Mouse (Mus musculus): ENCODE measurements around the gene Idua. TPM values are rescaled to one million over a fixed set of nuclear protein-coding genes. Genes with fewer than 3 reads are reported as not detected.

Gene Idua
- polyA plus RNA-seq, 1 experiment from 2014 or later, result 14.3 TPM

DNA sequence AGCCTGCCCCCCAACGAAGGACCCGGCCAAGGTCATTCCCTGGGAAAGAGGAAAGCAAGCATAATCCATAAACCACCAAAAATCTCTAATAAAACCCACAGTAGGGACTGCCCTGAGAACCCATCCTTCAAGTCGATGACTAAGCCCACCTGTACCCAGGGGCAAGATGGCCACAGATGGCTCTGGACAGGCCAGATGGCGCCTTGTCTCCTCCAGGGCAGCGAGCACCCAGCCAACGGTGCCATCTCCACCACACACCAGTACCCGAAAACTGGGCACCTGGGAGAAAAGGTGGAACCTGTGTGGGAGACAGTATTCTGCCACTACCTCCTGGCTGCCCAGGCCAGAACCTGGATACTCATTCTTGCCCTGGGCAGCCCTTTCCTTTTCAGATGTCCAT, 9.8 kb upstream of the Idua start:
- H3K4me2 ChIP-seq (ENCODE audit: low read depth, severe bottlenecking), result no peak overlapping the region
- ATAC-seq (ENCODE audit: insufficient number of reproducible peaks, low FRiP score, low TSS enrichment, low read depth) (no peak), DNase-seq (ENCODE audit: low spot score) (no peak)
- H3K36me3 ChIP-seq (ENCODE audit: control insufficient read depth, insufficient read depth, low read length), result peaks cover 7% of the 10 kb centered on the region; the same call in 1 of the 2 replicates
- no peaks in the 10 kb centered on the region for H3K4me1 ChIP-seq (ENCODE audit: control insufficient read depth, insufficient read depth, low read length)
- no peaks in the 10 kb centered on the region for H3K27me3 ChIP-seq (ENCODE audit: control insufficient read depth, insufficient read depth, low read length)
- no peaks in the 10 kb centered on the region for H3K9me3 ChIP-seq (ENCODE audit: control insufficient read depth, low read length)
- no peak overlapping the region for H3K9ac ChIP-seq (ENCODE audit: low read length)
- 91% methylated on average over 7 of the region's 7 CpGs for WGBS
- no peak overlapping the region for H3K4me3 ChIP-seq (ENCODE audit: low read depth, low read length)
- no peak overlapping the region for H3K27ac ChIP-seq (replicated peaks; ENCODE audit: low read depth, low read length)

DNA sequence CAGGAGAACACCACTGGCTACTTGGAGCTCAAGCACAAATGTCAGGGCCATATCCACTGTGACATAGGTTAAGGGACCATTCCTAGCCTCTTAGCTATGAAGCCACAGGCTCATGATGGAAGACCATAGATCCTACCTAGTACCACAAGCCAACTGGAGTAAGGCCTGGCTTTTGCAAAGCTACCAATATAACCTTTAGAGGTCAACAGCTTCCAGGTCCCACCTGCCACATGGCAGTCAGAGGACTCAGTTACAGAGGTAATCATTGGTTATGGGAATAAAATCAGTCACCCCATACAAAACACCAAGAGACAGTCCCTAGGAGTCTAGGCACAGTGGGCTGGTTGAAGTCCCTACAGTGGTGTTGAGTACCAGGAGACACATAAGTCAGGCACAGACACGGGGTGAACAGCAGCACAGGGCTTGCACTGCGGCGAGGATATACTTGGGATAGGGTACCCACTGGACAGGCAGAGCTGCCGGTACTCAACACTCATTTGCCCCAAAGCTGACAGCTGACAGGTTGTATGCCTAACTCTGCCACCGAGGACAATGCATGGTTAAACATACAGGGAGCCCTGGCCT, 8.9 kb upstream of the Idua start:
- Histone ChIP-seq H3K36me3 (ENCODE audit: control insufficient read depth, insufficient read depth, low read length) (peaks cover 7% of the 10 kb centered on the region; the same call in 1 of the 2 replicates), H3K4me3 (ENCODE audit: low read depth, low read length) (no peak overlapping the region), H3K9ac (ENCODE audit: low read length) (no peak overlapping the region), H3K4me2 (ENCODE audit: low read depth, severe bottlenecking) (no peak overlapping the region), H3K4me1 (ENCODE audit: control insufficient read depth, insufficient read depth, low read length) (no peaks in the 10 kb centered on the region), H3K9me3 (ENCODE audit: control insufficient read depth, low read length) (no peaks in the 10 kb centered on the region), H3K27ac (replicated peaks; ENCODE audit: low read depth, low read length) (no peak overlapping the region), H3K27me3 (ENCODE audit: control insufficient read depth, insufficient read depth, low read length) (no peaks in the 10 kb centered on the region)
- ATAC-seq (ENCODE audit: insufficient number of reproducible peaks, low FRiP score, low TSS enrichment, low read depth) (no peak), DNase-seq (ENCODE audit: low spot score) (no peak)
- 91% methylated on average over 5 of the region's 5 CpGs for WGBS

DNA sequence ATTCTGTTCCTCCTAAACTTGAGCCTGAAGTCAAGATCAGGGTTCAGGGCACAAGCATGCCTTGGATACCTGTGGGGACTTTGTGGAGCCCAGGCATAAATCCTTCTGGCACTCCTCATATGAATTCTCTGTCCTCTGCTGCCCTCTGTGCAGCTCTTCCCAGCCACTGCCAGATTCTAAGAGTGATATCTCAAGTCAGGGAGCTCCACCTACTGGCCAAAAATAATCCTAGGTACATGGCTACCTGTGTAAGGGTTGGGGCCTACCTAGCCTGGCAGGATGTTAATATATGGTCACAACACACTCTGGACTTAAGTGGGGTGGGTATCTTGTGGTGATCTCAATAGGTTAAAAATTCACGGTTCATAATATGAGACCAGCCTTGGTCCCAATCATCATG, 8.3 kb upstream of the Idua start:
- ATAC-seq (ENCODE audit: insufficient number of reproducible peaks, low FRiP score, low TSS enrichment, low read depth) (peak; percentile 48; the same call in 1 of the 2 replicates), DNase-seq (ENCODE audit: low spot score) (peak; percentile 61)
- whole genome bisulfite sequencing, result 63% methylated on average over 1 of the region's 1 CpGs
- H3K4me2 ChIP-seq (ENCODE audit: low read depth, severe bottlenecking), result no peak overlapping the region
- H3K27ac ChIP-seq (replicated peaks; ENCODE audit: low read depth, low read length), result no peak overlapping the region
- H3K9me3 ChIP-seq (ENCODE audit: control insufficient read depth, low read length), result no peaks in the 10 kb centered on the region
- no peak overlapping the region for H3K9ac ChIP-seq (ENCODE audit: low read length)
- peaks cover 7% of the 10 kb centered on the region; the same call in 1 of the 2 replicates for H3K36me3 ChIP-seq (ENCODE audit: control insufficient read depth, insufficient read depth, low read length)
- H3K4me3 ChIP-seq (ENCODE audit: low read depth, low read length), result no peak overlapping the region
- H3K27me3 ChIP-seq (ENCODE audit: control insufficient read depth, insufficient read depth, low read length), result no peaks in the 10 kb centered on the region
- no peaks in the 10 kb centered on the region for H3K4me1 ChIP-seq (ENCODE audit: control insufficient read depth, insufficient read depth, low read length)

DNA sequence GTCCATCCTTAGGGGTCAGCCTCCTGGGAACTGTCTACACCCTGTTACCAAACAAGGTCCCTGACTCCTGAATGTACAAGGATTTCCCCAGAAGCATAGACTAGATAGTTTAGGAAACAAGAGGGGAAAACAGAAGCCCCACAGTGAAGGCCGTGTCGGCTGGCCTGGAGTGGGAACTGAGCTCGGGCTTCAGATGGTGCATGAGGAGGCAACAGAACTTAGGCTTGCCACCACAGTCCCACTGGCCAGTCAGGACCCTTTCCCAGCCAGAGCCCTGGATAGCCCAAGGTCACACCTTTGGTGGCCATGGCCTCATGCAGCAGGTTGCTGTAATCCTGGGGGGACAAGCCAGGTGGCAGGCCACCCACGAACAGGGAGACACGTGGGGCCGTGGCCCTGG, 6.8 kb upstream of the Idua start:
- 86% methylated on average over 6 of the region's 6 CpGs for WGBS
- no peak overlapping the region for H3K4me3 ChIP-seq (ENCODE audit: low read depth, low read length)
- ATAC-seq (ENCODE audit: insufficient number of reproducible peaks, low FRiP score, low TSS enrichment, low read depth) (no peak), DNase-seq (ENCODE audit: low spot score) (no peak)
- H3K27me3 ChIP-seq (ENCODE audit: control insufficient read depth, insufficient read depth, low read length), result no peaks in the 10 kb centered on the region
- H3K4me2 ChIP-seq (ENCODE audit: low read depth, severe bottlenecking), result no peak overlapping the region
- no peak overlapping the region for H3K27ac ChIP-seq (replicated peaks; ENCODE audit: low read depth, low read length)
- no peaks in the 10 kb centered on the region for H3K9me3 ChIP-seq (ENCODE audit: control insufficient read depth, low read length)
- no peak overlapping the region for H3K9ac ChIP-seq (ENCODE audit: low read length)
- peaks cover 5% of the 10 kb centered on the region; the same call in 1 of the 2 replicates for H3K36me3 ChIP-seq (ENCODE audit: control insufficient read depth, insufficient read depth, low read length)
- no peaks in the 10 kb centered on the region for H3K4me1 ChIP-seq (ENCODE audit: control insufficient read depth, insufficient read depth, low read length)

DNA sequence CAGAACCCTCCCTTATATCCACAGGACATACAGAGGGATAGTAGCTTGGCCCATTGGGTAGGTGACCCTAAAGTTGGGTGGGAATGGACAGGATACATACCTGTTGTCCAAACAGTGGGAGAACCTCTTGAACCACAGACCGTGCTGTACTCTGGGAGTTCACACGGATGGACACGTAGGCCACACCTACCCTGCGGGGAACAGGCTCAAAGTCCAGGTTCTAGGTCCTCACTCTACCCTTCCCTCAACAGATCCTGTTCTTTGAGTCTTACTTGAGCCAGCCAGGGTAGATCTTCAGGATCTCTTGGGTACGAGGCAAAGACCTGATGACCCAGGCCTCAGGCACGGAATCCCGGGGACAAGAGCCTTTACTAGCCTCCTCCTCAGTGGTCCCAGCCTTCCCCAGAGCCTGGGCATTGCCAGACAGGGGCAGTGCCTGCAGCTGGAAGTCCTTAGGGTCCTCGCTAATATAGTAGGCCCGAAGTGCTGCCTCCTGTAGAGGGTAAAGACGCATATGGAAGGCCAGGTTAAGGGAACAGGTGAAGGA, 5.6 kb upstream of the Idua start:
- Histone ChIP-seq H3K27me3 (ENCODE audit: control insufficient read depth, insufficient read depth, low read length) (no peaks in the 10 kb centered on the region), H3K4me1 (ENCODE audit: control insufficient read depth, insufficient read depth, low read length) (peaks cover under 1% of the 10 kb centered on the region; the same call in 1 of the 2 replicates), H3K36me3 (ENCODE audit: control insufficient read depth, insufficient read depth, low read length) (peaks cover 5% of the 10 kb centered on the region; the same call in 1 of the 2 replicates), H3K9ac (ENCODE audit: low read length) (no peak overlapping the region), H3K27ac (replicated peaks; ENCODE audit: low read depth, low read length) (no peak overlapping the region), H3K4me3 (ENCODE audit: low read depth, low read length) (no peak overlapping the region), H3K4me2 (ENCODE audit: low read depth, severe bottlenecking) (no peak overlapping the region), H3K9me3 (ENCODE audit: control insufficient read depth, low read length) (no peaks in the 10 kb centered on the region)
- 94% methylated on average over 10 of the region's 10 CpGs for WGBS
- DNase-seq (ENCODE audit: low spot score), result no peak
- no peak for ATAC-seq (ENCODE audit: insufficient number of reproducible peaks, low FRiP score, low TSS enrichment, low read depth)

GRCm38 (mm10) chr5:108655381-108655780, 4.8 kb upstream of the Idua start:
- 93% methylated on average over 9 of the region's 9 CpGs for WGBS
- no peak overlapping the region for H3K4me2 ChIP-seq (ENCODE audit: low read depth, severe bottlenecking)
- no peak overlapping the region for H3K9ac ChIP-seq (ENCODE audit: low read length)
- ATAC-seq (ENCODE audit: insufficient number of reproducible peaks, low FRiP score, low TSS enrichment, low read depth) (no peak), DNase-seq (ENCODE audit: low spot score) (no peak)
- H3K4me3 ChIP-seq (ENCODE audit: low read depth, low read length), result no peak overlapping the region
- no peaks in the 10 kb centered on the region for H3K9me3 ChIP-seq (ENCODE audit: control insufficient read depth, low read length)
- H3K4me1 ChIP-seq (ENCODE audit: control insufficient read depth, insufficient read depth, low read length), result peaks cover 5% of the 10 kb centered on the region
- no peaks in the 10 kb centered on the region for H3K27me3 ChIP-seq (ENCODE audit: control insufficient read depth, insufficient read depth, low read length)
- no peak overlapping the region for H3K27ac ChIP-seq (replicated peaks; ENCODE audit: low read depth, low read length)
- H3K36me3 ChIP-seq (ENCODE audit: control insufficient read depth, insufficient read depth, low read length), result peaks cover 5% of the 10 kb centered on the region; the same call in 1 of the 2 replicates

DNA sequence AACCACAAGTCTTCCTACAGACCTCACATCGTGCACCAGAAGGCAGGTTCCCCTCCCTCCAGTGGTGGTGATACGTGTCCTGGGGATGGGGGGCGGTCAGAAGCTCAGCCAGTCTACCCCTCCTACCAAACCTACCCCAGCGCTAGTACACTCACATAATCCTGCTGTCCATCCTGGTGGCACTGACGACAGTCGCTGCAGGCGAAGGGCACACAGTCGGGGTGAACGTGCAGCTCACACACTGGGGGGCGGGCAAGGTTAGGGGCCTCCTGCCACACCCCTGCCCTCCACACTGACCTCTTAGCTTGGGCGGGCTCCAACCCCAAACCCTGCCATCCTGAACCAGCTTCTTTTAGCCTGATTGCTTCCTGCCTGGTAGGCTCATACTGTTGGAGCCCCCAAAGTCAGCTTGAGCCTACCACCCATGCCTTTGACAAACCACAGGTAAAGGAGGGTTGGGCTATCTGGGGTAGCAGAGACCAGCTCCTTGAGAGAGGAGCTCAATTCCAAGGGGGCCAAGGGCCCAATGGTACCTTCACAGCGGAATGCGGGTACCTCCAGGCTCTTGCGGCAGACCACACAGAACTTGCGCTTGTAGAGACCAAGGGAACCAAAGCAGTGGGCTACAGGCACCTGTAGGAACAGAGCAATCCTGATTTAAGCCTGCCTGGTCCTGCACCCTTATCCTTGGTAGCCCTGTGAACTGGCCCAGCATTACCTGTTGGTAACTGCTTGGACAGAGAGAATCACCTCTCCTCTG, 4.1 kb upstream of the Idua start:
- WGBS, result 89% methylated on average over 15 of the region's 15 CpGs
- ATAC-seq (ENCODE audit: insufficient number of reproducible peaks, low FRiP score, low TSS enrichment, low read depth), result no peak
- Histone ChIP-seq H3K36me3 (ENCODE audit: control insufficient read depth, insufficient read depth, low read length) (peaks cover 5% of the 10 kb centered on the region; the same call in 1 of the 2 replicates), H3K4me1 (ENCODE audit: control insufficient read depth, insufficient read depth, low read length) (peaks cover 5% of the 10 kb centered on the region), H3K27ac (replicated peaks; ENCODE audit: low read depth, low read length) (no peak overlapping the region), H3K27me3 (ENCODE audit: control insufficient read depth, insufficient read depth, low read length) (no peaks in the 10 kb centered on the region), H3K9me3 (ENCODE audit: control insufficient read depth, low read length) (no peaks in the 10 kb centered on the region), H3K4me2 (ENCODE audit: low read depth, severe bottlenecking) (no peak overlapping the region), H3K9ac (ENCODE audit: low read length) (no peak overlapping the region), H3K4me3 (ENCODE audit: low read depth, low read length) (no peak overlapping the region)
- DNase-seq (ENCODE audit: low spot score), result no peak

- Histone ChIP-seq H3K4me3 (ENCODE audit: low read depth, low read length) (no peak overlapping the region), H3K4me2 (ENCODE audit: low read depth, severe bottlenecking) (no peak overlapping the region), H3K36me3 (ENCODE audit: control insufficient read depth, insufficient read depth, low read length) (peaks cover 5% of the 10 kb centered on the region; the same call in 1 of the 2 replicates), H3K27me3 (ENCODE audit: control insufficient read depth, insufficient read depth, low read length) (no peaks in the 10 kb centered on the region), H3K9ac (ENCODE audit: low read length) (no peak overlapping the region), H3K27ac (replicated peaks; ENCODE audit: low read depth, low read length) (no peak overlapping the region), H3K4me1 (ENCODE audit: control insufficient read depth, insufficient read depth, low read length) (peaks cover 5% of the 10 kb centered on the region), H3K9me3 (ENCODE audit: control insufficient read depth, low read length) (no peaks in the 10 kb centered on the region)
- no peak for DNase-seq (ENCODE audit: low spot score)
- 78% methylated on average over 5 of the region's 5 CpGs for WGBS
- ATAC-seq (ENCODE audit: insufficient number of reproducible peaks, low FRiP score, low TSS enrichment, low read depth), result no peak
These were observed 2.7 kb upstream of the Idua start for GRCm38 (mm10) chr5:108657406-108657805.

Measured in limb, embryonic 11.5 days (tissue).